Mouse (Mus musculus) natural killer cell, adult 2 months (primary cell): Measurements from ENCODE around the gene Fos.
A peak's percentile ranks its signal among the peaks of the same experiment; 100 is the strongest.

Experiments used
- DNase-seq, 2 experiments: peaks; one replicate each; pipeline ENCODE4 v3.0.0; 2022; ENCODE audit warnings: low spot score in 2 of 2

Gene Fos

DNA sequence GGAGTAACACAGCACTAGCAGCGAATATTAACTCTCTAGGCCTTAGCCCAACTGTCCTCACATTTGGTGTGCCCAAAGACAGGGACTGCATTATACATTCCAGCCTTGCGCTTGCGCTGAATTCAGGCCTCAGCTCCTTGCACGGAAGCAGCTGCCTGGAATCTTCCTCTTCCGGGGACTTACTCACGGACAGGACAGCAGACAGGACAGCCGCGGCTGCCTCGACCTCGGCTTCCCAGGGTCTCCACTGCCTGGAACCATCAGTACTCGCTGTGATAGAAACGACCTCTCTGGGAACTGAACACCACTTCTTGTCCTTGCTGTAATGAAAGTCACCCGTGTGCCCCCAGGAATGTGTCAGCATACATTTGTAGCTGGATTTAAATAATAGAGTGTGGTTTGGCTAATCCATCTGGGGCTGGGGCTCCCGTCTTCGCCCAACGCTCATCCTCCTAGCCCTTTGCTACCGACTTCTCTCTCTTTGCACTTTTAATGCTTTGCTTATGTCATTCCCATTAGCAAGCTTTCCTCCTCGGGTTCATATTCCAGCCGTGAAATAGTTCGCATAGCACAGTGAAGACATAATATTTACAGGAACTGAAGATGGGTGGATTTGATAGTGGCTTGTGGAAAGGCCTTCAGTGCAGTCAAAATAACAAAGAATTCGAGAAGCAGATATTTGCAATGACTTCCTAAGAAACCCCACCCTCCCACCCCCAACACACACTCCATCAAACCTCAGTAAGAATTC is 11.6 kb upstream of the Fos start:
- no peak for DNase-seq

DNA sequence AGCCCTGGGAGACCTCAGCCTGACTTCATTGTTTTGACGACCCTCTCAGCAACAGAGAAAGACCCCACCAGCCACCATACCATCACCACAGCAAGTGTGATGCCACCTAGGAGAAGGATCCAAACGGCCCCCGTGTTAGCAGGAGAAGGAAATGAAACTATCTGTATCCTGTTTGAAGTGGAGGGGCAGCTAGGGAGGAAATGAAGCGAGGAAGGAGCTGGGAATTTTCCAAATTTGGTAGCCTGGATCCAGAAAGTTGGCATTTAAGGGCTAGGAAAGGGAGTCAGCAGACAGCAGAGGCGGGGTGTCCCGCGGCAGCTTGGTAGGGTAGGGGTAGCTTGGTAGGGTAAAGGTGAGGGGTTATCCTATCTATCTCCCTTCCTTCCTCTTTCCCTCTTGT is 10.9 kb upstream of the Fos start:
- DNase-seq, result no peak

DNA sequence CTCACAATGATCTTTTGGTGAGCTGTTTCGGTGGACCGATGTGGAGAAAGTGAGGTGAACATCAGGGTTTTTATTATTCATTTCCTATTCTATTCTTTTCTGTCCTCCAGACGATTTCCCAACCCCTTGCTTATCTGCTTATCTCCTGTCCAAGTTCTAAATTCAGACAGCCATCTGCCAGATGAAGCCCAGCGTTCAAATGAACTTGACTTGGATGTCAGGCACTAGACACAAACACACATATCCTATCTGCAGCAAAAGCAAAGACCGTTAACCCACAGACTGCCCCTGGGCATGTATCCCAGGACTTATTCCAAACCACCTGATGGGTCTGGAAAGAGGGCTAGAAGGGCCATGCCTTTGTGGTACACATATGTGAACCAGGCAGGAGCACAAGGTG is 9.3 kb upstream of the Fos start:
- no peak for DNase-seq

DNA sequence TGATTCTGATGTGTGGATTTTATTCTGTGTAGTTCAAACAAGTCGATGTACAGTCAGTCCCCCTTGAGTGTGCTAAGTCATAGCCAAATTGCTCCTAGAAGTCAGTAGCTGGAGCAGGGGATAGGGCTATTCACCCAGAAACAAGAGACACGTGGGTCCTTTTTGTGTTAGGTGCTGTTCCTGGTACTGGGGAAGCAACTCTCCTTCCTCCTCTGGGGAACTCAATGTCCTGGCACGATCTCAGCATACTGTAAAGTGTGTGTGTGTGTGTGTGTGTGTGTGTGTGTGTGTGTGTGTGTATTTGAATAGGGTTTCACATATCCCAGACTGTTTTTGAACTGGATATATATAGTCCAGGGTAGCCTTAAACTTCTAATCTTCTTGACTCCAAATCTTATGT is 8.8 kb upstream of the Fos start:
- no peak for DNase-seq

DNA sequence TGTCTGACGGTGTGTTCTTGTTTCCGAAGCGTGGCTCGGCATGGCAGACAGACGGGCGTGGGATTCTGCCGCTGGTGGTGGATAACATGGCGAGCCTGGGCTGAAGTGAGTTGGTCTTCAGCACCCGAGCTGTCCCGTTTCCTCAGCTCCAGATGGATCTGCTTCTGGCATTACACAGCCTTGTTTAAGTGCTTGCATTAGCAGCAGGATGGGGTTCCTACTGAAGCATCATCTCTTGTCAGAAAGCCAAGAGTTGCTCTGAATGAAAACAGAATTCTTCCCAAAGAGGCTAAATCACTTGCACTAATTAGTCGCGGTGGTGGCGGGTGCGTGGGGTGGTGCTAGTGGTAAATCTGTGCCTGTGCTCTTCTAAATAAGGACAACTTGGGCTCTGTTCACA is 5.8 kb upstream of the Fos start:
- DNase-seq, result no peak

DNA sequence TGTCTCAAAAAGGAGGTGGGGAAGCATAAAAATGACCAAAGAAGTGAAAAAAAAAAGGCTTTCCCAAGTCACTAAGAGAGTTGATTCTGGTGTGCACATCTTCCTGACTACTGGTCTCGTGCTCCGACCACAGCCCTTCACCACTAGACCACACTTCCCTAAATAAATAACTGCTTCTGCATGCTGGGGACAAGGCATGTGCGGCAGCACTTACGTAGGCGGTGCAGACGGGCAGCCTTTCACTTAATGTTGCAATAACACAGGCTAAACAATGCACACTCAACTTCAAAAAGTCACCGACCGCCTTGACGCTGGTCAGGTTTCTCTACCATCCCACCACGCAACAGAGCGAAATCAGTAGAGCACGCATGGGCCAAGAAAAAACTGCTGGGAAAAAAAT is 5.0 kb upstream of the Fos start:
- peak; percentile 64 to 82 for DNase-seq

DNA sequence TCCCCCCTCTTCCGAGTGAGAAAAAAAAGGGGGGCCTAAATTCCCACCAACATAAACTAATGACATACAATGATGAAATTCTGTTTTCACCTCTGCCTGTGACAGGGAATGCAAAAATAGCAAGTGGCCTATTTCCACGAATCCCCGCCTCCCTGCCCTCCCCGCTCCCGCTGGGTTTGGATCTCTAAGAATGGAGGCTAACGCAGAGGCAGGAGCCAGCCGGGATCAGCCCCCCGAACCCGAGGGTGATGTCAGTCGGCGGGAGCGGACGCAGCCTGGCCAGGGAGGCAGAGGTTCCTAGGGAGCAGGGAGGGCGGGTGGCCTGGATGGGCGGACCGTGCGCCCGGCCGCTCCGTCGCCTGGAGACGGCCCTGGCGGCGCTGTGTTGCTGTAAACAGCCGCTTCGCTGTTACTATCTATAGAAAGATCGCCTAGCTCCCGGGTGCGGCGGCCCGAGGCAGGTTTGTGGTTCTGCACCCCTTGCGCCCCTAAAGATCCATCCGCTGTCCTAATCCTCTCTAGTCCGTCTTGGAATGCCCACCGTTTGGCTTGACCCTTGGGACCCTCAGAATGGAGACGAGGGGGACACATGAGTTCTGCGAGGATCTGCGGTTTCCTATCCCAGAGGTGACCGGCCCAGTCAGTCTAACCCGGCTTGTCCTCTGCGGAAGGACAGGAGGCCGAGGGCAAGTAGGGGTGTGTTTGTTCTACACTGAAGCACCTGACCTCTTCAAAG is 1.6 kb upstream of the Fos start:
- peak; percentile 70 to 75 for DNase-seq

DNA sequence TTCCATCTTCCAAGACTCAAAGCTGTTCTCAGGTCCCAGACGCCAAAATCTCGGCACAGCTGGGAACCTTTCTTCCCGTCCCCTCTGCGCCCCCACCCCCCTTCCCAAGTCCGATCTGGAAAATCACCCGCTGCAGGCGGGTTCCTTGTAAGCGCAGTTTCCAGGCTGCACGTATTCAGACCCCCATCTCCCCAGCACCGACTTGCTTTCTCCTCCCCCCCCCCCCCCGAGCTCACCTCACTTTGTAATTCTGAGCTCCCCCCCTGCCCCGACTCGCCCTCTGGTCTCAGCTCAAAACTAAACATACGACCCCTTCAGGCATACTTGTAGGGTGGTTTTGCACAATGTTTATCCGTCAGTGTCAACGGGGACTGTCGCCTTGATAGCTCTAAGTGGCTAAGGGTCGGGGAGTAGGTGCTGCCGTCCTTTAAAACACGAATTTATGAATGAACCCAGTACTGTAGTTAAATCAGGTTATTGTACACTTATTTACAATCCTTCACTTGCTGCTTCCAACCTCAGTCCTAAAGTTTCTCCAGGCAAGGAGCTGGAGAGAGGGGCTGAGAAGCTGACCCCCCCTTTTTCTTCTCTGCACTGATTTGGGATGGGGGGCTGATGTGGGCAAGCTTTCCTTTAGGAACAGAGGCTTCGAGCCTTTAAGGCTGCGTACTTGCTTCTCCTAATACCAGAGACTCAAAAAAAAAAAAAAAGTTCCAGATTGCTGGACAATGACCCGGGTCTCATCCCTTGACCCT is 857 bp upstream of the Fos start:
- peak in 1 of 2 experiments; percentile 46 for DNase-seq

DNA sequence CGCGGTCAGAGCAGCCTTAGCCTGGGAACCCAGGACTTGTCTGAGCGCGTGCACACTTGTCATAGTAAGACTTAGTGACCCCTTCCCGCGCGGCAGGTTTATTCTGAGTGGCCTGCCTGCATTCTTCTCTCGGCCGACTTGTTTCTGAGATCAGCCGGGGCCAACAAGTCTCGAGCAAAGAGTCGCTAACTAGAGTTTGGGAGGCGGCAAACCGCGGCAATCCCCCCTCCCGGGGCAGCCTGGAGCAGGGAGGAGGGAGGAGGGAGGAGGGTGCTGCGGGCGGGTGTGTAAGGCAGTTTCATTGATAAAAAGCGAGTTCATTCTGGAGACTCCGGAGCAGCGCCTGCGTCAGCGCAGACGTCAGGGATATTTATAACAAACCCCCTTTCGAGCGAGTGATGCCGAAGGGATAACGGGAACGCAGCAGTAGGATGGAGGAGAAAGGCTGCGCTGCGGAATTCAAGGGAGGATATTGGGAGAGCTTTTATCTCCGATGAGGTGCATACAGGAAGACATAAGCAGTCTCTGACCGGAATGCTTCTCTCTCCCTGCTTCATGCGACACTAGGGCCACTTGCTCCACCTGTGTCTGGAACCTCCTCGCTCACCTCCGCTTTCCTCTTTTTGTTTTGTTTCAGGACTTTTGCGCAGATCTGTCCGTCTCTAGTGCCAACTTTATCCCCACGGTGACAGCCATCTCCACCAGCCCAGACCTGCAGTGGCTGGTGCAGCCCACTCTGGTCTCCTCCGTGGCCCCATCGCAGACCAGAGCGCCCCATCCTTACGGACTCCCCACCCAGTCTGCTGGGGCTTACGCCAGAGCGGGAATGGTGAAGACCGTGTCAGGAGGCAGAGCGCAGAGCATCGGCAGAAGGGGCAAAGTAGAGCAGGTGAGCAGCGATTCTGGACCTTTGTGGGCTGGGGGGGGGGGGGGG is 875 bp downstream of the Fos start:
- DNase-seq, result peak; percentile 51 to 58

DNA sequence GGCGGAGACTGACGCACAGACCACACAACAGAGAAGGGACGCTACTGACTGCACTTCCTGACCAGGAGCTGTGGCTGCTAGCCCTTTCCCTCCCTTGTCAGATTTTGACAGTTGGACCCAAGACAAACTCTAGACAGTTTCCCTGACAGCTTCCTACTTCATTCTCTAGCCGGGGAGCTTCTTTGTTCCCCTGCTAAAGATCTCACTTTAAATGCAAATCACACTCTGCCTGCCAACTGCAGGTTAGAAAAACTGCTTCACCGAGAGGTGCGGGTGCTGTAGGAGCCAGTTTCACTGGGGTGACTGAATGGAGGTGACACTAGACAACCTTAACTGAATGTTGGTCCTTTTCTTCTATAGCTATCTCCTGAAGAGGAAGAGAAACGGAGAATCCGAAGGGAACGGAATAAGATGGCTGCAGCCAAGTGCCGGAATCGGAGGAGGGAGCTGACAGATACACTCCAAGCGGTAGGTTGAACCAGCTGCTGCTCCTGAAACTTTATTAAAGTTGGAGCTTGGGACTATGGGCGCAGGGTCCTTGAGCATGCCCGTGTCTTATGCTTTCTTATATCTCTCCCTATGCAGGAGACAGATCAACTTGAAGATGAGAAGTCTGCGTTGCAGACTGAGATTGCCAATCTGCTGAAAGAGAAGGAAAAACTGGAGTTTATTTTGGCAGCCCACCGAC is 1.7 kb downstream of the Fos start:
- DNase-seq, result no peak

DNA sequence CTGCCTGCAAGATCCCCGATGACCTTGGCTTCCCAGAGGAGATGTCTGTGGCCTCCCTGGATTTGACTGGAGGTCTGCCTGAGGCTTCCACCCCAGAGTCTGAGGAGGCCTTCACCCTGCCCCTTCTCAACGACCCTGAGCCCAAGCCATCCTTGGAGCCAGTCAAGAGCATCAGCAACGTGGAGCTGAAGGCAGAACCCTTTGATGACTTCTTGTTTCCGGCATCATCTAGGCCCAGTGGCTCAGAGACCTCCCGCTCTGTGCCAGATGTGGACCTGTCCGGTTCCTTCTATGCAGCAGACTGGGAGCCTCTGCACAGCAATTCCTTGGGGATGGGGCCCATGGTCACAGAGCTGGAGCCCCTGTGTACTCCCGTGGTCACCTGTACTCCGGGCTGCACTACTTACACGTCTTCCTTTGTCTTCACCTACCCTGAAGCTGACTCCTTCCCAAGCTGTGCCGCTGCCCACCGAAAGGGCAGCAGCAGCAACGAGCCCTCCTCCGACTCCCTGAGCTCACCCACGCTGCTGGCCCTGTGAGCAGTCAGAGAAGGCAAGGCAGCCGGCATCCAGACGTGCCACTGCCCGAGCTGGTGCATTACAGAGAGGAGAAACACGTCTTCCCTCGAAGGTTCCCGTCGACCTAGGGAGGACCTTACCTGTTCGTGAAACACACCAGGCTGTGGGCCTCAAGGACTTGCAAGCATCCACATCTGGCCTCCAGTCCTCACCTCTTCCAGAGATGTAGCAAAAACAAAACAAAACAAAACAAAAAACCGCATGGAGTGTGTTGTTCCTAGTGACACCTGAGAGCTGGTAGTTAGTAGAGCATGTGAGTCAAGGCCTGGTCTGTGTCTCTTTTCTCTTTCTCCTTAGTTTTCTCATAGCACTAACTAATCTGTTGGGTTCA is 2.5 kb downstream of the Fos start:
- DNase-seq, result no peak

DNA sequence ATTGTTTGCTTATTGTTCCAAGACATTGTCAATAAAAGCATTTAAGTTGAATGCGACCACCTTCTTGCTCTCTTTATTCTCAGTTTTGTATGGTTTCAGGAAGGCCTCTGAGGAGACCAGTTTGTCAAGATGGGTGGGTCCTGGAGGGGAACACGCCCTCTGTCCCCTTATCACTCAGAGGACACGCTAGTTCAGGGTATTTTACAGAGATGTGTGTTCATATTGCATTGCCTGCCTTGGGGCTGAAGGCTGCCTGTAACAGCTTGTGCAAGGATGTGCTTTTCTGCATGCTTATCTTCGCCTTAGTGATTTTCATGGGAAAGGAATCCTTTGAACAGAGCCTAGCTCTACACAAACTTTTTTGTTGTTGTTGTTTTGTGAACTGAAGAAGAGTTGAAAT is 3.5 kb downstream of the Fos start:
- DNase-seq, result no peak

DNA sequence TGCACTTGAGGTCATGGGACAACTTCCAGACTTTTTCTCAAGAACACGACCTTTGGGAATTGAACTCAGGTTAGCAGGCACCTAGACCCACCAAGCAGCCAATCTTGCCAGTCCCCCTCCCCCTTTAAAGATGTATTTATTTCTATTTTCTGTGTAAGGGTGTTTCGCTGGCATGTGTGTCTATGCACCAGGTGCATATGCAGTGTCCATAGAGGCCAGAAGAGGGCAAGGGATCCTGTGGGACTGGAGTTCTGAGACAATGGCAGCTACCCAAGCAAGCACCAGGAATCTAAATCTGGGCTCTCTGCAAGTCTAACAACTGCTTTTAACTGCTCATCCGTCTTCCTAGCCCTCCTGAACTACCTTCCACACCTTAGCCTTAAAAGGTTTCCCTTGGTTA is 4.1 kb downstream of the Fos start:
- DNase-seq, result no peak

DNA sequence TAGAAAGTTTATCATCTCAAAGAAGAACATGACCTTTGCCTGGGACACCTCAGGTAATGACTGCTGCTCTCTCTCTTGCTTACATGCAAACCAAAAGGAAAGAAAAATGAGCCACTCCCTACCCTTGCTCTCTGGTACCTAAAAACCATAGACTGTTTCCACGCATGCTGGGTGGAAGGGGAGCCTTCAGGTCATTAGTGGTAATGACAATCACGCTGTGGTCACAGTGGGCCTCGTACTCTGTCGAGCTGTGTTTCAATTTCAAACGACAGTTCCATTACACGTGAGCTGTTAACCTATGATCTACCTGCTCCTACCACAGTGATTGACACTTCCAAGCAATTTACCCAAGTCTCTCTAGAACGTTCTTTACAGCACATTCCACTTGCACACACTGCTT is 5.0 kb downstream of the Fos start:
- DNase-seq, result no peak

DNA sequence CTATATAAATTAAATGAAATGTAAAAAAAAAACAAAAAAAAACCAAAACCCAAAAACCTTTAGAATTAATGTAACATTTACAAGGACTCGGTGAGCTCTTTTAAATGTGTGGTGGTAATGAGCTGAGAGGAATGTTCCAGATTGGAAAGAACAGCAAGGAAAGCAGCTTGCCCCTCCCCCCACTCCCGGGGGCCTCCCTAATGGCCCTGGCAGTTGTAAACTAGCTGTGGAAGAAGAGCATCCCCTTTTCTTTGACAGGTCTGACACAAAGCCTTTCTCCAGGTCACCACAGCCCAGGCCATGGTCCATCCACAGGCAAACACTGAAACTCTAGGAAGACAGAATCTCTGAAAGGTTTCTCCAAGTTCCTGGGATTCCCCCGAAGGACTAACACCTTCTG is 5.5 kb downstream of the Fos start:
- no peak for DNase-seq

DNA sequence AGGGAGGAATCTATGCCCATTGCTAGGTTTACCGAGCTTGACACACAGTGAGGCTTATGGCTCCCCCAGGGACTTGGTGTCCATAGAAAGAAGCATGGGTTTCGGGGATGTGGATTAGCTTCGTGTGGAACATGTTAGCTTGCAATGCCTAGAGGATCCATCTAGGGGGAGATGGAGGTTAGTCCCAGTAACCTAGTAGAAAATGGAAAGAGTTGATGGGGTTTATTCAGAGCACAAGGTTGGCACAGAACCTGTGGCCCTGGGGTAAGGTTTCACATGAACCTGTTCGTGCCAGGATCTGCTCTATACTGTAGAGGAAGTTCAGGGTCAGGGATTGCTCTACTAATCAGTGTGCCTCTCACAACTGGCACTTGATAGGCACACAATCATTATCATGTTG is 9.5 kb downstream of the Fos start:
- no peak for DNase-seq

DNA sequence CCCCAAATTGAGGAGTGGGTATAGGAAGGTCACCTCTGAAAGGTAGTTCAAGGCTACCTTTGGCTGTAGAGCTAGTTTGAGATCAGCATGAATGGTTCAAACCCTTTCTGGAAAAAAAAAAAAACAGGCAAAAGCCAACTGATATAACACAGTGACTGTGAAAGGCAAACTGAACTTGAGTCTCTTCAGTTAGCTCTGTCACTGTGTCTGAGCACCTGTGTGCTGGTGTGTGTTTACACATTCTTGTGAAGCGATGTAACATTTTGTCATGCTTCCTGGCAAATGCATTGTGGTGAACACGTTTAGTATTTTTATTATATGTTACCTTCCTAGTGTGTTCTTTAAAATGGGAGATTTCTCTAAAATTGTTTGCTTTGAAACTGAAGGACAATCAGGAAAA is 11.0 kb downstream of the Fos start:
- DNase-seq, result no peak

DNA sequence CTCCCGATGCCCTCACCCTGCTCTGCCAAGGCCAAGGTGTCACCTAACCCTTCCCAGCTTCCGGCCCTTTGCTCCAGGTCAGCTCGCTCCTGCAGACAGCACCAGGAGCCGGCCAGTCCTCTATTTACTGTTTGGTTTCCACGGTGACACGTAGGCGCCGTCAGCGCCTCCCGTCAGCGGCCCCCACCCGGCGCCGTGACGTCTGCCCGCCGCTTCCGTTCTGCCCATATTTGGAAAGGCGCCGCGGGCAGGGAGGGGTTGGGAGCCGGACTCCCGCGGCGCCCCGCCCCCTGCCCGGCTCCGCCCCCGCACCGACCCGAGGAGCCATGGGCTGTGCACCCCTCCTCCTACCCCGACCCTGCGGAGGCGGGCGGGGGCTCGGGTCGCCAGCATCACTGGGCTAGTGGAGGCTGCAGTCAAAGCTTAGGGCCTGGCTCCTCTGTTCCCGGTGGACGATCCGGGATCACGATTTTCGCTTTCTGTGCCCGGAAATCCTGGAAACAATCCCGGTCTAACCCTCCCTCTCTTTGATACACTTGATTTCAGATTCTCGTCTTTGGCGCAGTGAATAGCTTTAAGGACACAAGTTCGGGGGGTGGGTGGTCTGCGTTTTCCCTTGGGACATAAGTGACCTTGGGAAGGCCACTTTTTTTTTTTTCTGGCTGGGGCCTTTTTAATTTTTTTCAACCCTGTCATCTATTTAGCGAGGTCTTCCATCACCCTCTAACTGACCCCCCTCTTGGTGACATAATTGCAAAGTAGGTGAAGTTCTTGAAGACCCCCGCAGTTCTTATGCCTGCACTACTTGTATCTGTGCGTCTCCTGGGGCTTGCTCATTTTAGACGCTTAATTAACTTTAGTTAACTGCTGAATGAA is 12.4 kb downstream of the Fos start:
- DNase-seq, result peak; percentile 95 to 96

DNA sequence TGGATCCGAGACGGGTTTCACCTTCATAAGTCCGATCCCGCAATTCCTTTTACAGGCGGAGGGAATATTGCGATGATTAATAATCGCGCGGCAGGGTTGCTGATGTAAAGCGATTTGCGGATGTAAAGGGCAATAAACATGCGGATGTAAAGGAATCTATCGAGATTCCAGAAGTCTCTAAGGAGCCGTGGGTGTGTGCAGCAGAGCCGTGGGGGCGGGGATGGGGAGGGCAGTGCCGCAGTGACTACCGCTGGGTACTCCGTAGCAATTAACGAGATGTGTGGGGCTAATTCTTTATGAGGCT is 13.0 kb downstream of the Fos start:
- no peak for DNase-seq
